Mouse (Mus musculus): Measurements from ENCODE around the gene Gm13090.

The Gm13090 gene

DNA sequence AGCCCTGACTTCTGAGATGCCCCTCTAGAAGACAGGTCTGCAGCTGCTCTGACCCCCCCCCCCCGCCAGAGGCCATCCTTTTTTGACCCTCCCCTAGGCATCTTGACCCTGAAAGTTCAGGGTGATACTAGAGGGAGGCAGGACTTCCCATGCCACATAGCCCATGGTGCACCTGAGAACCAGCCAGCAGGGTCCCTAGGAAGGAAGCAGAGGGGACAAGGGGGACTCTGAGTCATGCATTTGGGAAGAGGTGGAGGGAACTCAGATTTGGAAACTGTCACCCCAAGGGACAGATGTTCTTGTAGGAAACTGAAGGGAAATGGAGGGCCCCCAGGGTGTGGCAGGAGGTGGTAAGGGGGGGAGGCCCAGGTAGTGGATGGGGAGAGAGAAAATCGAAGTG lies 49.2 kb downstream of the Gm13090 start:
- no peak for DNase-seq (ENCODE audit: low spot score)

DNA sequence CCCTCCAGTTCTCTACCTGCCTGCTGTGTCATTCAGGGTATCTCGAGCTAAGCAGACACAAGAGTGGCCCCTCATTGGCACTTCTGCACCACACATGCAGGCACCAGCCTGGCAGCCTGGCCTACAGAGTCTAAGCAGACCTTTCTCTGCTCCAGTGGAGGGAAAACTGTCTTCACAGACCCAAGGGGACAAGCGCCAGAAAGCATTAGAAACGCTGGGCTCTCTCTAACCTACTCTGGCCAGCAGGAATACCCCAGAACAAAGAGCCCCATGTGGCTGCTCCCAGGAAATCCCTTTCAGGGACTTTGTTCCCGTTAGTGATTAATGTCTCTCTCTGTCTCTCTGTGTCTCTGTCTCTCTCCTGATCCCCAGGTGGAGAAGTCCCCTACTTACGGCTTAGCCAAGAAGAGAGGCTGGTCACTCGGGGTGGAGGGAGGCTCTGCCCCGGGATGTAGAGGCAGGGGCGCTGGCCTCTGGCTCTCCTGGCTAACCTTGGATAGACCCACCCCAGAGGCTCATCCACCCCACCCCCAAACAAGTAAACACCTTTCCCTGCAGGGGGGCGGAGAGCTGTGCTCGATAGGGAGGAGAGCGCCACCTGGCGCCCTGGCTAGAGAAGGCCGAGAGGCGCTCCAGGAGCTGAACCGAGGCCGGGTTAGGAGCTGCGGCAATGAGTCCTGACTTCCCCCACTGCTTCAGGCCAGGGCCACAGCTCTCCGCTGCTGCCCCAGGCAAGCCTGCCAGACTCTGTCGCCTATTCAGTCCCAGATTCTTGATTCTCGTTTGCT lies 49.9 kb downstream of the Gm13090 start:
- DNase-seq (ENCODE audit: low spot score), result peak; percentile 54

DNA sequence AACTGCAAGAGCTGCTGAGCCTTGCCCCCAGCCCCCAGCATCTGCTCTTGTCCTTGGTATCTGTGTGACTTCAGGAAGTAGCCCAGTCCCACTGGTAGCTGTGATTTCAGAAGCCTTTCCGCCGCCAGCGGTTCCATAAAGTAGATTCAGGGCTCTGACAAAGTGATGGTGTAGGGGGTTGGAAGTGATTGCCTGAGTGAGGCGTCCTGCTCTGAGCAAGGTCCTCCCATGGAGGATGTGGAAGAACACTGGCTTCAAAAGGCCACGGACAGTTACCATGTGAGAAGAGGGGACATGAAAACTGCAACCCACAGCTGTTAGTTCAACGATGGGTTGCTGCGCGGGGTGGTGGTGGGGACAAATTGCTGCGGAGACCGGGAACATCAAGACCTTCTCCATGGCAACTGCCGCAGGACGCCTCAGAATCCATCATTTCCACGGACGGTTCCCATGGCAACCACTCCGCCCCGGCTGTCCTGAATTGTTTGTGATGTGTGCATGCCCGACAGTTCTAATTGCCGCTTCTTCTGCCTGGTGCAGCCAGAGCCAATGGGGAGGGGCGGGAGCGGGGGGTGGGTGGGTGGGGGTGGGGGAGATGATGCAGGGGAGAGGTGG lies 51.1 kb downstream of the Gm13090 start:
- peak; percentile 37 for DNase-seq (ENCODE audit: low spot score)

All from ovary, adult 18-20 months (tissue).